Mouse (Mus musculus) lung, postnatal 25 days (tissue): ENCODE results near the gene Olfr316.
"Not testable (repeated sequence)": the region's sequence is repeated elsewhere in the genome, so short reads cannot be mapped to it uniquely, and the experiment has no call there.

Experiments used
- DNase-seq: peaks from one replicate; pipeline ENCODE4 v3.0.0; 2022; ENCODE audit warnings: low spot score

Gene Olfr316

DNA sequence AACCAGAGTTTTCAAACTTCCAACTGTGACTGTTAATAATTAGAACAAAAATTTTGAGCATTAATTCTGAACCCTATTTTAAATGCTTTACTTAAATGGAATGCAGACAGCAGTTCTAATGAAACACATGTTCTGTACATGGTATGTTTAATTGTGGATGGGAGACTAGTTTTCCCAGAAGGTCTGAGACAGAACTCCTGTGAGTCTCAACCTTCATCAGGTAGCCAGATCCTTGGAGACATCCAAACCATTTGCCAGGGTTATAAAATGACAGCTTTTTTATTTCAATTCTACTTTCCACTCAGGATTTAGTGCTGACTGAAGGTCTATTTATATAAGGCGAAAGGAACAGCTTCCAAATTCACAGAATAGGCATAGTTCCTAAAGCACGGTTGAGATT, at the start of gene Olfr316:
Gene Olfr316, plus strand, starts transcription at position 301 of the 400 bp plus-strand sequence.
- no peak for DNase-seq

DNA sequence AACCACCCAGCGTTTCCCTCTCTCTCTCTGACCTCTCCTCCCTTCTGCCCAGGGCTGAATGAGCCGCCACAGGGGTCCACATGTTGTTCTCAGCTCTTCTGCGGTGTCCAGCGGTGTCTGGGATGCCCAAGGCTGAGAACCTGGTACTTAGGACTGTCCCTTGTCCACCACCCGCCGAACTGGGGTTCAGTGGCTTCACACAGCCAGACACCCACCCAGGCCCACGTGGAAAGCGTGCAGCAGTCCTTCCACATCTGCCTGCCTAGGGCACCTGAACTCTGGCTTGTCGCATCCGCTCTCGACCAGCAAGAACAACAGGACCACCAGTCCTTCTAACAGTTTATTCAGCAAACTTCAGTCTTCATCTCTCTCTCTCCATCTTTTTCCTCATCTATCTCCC, 43.4 kb upstream of the Olfr316 start:
- DNase-seq: no peak

DNA sequence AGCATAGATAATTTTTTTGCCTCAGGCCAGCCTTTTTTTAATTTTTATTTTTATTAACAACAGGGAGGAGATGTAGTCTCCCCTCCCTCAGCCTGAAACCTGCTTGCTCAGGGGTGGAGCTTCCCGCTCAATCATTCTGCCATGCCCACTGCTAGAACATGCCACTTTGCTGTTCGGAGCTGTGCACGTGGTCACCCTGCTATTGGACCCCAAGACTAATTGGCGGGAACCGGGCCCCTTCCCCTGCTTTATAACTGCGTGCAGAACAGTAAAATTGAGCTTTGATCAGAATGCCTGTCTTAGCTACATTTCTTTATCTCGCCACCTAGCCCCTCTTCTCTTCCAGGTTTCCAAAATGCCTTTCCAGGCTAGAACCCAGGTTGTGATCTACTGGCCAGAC, 34.8 kb upstream of the Olfr316 start:
- DNase-seq: not testable (repeated sequence)

DNA sequence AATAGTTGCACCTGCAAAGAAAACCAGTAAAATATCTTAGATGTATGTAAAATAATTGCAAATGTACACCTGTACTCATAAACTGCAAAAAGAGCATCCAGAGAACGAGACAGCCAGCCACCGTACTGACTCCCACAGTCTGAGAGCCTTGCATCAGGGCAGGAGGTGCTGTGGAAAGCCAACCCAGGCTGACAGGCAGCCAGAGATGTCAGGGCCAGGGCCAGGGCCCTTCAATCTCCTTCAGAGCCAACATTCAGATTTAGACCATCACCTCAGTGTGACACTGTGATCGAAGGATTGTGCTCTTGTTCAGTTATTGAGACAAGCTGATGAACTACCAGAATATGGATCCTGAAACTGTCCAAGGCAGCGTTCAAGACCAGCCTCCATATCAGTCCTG, 32.8 kb upstream of the Olfr316 start:
- no peak for DNase-seq

DNA sequence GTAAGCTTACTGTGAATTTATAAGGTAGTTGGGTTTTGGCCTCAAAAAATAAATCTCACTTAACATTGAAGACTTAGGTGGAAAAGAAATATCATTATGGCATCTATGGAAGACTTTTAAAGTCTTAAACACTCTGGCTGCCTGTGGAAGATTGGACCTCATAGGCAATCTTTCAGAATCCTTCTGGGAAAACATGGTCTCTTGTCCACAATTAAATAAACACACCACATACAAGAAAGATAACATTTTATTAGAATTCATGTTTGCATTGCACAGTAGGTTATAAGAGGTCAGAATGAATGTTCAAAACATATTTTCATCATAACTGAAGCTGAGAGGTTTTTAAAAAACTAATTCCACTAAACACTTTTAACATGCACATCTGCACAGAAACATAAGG, 28.6 kb upstream of the Olfr316 start, which contains the start of gene Olfr318:
Gene Olfr318, minus strand, starts transcription at position 101 of the 400 bp plus-strand sequence.
- no peak for DNase-seq

DNA sequence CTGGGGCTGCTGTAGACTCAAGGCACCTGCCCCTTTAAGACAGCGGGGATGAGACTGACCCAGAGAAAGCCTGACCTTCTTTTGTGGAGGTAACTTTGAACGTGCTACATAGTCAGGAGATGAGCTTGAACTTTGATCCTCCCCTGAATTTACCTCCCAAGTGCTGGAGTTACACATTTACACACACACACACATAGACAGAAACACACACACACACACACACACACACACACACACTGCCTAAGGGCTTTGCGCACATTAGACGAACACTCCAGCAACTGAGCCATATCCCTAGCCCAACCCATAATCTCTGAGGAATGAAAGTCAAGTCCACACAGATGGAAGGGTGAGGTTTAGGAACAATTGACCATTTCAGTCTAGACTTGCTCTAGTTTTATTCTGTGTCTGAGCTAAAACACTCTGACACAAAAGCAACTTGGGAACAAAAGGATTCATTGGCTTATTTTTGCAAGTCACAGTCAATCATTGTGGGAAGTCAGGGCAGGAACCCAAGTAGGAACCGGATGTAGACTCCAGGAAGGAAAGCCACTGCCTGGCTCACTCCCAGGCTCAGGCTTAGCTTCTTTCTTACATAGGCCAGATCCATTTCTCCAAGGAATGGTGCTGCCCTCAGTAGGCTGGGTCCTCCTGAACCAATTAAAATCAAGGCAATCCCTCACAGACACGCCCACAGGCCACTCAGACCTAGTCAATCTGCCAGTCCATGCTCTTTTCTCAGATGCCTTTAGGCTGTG, 24.5 kb upstream of the Olfr316 start:
- DNase-seq: not testable (repeated sequence)

DNA sequence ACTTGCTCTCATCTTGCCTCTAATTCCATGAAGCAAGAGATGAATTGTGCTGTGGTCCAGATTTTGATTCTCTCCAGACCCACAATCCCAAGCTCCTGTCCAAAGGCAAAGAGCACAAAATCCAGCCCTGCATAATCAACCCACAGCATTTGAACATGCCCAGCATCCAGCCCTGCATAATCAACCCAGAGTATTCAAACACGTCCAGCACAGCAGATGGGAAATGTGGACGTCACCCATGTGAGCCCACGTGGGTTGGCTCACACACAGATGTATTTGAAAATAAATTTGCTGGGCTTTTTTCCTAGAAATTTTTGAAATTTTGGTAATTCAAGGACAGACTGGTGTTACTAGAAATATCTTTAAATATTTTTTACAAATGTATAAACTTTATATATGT, 19.2 kb upstream of the Olfr316 start:
- DNase-seq: no peak

DNA sequence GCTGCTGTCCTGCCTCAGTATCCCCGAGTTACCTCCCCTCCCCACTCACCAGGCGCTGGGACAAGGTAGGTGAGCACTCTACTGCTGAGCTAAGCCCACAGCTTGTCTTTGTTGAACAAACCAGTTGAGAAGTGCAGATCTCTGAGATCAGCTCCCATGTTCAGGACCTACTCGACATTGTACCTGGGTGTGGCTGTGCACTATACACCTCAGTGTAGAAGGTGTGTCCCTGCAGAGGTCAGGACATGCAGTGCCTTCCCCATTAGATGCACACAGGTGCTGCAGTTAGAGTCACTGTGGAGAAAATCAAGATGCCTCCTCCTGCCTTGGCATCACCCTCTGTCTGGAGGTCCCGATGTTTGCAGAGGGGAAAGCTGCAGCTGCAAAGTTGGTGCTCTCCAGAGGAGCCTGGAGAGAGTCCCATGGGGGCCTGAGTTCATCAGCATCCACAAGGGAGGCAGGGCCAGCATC, 13.7 kb upstream of the Olfr316 start, which contains the start of gene Olfr317:
Gene Olfr317, minus strand, starts transcription at position 421 of the 471 bp plus-strand sequence.
- DNase-seq: no peak

DNA sequence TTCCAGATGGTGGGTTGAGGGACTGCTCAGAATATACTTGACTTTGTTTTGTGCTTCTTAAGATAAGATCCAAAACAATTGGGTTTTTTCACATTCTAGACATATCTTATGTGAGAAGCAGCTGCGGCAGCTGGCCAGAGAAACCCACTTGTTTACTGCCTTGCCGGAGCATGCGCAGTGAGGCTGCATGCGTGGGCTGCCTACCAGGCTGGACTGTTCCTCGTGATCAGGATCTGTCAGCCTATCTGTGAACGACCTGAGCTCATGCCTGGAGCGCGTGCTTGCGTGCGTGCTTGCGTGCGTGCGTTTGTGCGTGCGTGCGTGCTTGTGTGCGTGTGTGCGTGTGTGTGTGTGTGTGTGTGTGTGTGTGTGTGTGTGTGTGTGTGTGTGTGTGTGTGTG, 1.4 kb upstream of the Olfr316 start:
- DNase-seq: not testable (repeated sequence)

DNA sequence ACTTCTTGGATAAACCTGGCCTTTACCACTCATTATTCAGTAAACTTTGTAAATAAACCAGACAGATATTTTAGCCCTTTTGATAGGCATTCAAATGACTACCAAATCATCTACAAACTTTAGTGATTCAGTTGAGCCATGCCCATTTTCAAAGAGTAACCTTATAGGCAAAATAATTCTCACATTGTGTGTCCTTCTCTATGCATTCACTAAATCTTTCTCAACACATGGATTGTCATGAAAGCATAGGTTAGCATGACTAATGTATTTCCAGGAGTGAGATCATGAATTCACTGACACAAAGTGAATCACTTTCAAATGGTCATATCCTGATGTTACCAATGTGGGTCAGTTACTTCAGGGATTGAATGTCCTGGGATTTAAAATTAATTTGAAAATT, 20.4 kb downstream of the Olfr316 start, which contains the start of gene Olfr315:
Gene Olfr315, plus strand, starts transcription at position 301 of the 400 bp plus-strand sequence.
- no peak for DNase-seq

DNA sequence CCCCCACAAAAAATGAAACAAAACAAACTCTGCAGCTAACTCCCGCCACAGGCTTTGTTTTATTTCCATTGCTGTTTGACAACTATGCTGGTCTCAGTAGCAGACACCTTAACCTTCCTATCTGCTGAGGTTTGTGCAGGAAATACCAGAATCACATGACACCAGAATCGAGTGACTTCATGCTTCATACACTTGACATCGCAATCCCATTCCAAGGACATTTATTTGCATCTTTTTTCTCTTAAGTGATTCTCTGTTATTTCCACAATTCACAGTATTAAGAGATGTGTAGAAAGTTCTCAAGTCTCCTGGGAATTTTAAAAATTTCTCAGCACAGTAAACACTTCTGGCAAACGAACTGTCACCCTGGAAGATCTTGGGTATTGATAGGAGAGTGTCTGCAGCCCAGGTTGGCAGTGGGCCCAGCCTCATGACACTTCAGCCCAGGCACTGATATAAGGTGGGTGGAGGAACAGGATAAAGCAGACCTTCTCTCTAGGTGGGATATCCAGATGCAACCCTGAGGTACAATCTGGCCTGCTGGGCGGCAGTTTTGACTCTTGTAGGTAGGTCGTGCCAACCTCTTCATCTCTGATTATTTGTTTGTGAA, 30.1 kb downstream of the Olfr316 start, which contains the start of gene Olfr314:
Gene Olfr314, plus strand, starts transcription at position 473 of the 610 bp plus-strand sequence.
- DNase-seq: no peak

DNA sequence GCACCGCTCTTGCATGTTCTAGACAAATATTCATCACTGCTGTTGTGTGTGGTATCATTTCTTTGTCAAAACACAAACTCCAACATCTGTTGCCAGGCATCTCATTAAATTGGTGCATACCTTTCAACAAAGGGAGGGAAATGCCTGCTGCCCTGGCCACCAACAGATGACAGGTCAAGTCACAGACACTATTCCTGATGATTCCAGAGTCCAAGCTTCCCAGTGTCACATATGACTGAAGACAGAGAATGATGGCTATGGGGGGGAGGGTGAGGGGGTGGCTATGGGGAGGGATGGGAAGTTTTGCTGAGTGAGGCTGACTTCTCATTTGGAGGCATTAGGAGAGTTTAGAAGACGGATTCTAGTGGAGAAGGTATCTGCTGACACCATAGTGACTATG, 31.6 kb downstream of the Olfr316 start:
- no peak for DNase-seq

DNA sequence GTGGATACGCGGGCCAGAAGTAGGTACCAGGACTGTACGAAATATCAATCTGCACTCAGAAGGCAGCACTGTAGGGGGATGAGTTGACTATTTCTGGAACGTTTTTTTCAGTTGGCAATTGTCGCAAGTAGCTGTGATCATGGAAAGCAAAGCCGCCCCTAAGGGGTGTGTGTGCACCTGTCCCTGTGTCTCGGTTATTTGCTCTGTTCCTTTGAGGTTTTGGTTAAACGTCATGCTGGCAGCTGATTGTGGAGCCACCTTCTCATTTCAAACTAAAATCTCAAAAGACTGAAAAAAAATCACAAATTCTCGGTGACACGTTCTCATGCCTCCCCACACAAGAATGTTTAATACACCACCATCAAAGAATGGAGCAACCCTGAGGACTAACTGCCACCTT, 35.1 kb downstream of the Olfr316 start:
- no peak for DNase-seq

DNA sequence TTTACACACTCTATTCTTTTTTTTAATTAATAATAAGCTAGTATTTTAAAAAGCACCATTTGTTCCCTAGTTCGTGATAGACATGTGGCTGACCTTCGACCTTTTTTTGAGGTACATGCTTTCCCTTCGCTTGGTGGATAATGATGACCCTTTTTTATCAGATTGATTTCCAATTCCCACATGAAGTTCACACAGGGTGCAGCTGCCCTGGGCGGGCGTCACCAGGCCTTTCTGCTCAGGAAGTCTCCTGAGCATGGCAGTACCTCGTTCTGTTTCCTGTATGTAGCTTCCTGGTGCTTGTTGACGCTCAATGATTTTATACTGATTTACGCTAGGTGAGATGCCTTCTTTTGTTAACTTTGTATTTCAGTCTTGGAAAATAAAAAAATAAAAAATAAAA, 35.8 kb downstream of the Olfr316 start:
- DNase-seq: no peak

DNA sequence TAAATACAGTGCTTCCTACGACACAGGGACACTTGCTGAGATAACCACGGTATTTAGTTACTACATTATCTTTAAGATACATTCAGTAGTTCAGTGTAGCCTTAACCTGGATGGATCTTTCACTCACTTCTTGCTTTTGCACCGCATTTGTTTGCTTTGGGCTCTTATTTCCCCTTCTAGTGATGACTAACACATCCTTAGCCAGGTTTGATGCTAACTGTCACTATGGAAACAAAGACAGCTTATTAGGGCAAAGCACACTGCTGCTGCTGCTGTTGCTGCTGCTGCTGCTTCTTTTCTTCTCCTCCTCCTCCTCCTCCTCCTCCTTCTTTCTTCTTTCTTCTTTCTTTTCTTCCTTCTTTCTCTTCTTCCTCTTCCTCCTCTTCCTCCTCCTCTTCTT, 37.0 kb downstream of the Olfr316 start:
- no peak for DNase-seq

DNA sequence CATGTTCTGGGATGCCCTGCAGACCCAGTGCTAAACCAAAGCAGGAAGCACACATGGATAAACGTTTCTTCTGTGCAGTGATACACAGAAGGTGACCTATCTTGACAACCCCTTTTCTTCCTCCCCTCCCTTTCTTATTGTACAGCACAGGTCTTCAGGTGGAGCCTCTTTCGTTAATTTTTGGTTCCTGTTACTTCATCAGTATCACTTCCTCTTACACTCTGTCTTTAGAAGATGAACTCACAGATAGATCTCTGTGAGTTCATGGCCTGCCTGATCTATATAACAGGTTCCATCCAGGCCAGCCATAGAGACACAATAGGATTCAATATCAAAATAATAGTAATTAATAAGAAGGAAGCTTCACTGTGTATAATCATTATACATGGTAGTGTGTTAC, 37.5 kb downstream of the Olfr316 start:
- no peak for DNase-seq

DNA sequence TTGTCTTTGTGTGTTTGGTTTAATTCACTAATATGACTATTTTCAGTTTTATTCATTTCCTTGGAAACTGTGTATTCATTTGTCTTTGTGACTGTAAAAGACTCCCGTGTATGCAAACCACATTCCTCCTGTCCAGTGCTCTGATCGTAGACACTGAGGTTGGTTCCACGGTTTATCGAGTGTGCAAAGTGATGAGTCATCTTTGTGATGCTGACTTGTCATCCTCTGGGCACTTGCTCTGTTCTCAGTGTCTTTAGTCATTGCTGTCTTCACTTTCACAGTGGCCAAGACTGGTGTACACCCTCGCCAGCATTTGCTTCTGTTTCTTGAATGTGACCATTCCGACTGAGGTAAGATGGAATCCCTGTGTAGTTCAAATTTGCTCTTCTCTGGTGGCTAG, 38.1 kb downstream of the Olfr316 start:
- DNase-seq: no peak

DNA sequence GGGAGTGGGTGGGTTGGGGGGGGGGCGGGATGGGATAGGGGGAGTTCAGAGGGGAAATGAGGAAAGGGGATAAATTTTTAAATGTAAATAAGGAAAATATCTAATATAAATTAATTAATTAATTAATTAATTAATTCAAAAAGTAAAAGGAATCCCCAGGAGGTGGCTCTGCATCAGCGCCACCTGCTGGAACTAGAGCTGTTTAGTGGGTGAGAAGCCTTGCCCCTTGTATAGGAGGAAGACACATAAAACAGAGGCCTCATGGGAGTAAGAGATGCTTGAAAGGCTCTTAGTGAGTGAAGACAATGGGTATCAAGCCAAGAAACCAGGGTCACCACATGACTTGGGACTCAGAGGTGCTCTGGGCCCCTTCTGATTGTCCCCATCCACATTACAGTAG, 43.3 kb downstream of the Olfr316 start:
- DNase-seq: no peak

DNA sequence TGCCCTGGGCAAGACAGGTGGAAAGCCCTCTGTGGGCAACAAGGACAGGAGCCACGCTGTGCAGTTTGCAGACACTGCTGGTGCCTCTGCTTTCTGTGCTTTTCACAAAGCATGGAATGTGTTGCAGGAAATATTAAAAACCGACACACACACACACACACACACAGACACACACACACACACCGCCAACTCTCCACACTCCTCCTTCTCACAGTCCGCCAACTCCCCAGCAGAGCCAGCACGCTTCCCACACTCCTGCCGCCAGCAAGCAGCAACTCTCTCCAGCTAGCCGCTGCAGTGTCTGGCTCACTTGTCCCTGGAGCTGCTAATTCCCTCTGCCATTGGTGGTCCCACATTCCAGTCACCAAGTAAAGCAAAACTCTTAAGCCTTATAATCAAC, 44.3 kb downstream of the Olfr316 start:
- no peak for DNase-seq

DNA sequence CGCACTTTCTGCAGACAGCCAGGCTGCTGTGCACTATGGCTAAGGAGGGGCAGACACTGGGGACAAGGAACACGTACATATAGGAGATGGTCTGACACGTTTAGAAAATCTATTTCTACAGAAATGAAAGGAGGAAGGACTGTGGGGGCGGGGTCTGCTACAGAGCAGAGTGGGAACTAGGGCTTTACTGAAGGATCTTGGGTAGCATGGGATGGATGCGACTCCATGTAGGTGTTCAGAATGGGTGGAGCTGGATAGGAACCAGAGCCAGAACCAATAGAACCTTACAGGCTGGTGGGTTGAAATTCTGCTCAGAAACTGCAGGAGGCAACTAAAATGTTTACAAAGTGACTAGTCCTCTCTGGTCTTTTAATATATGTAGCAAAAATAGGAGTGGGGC, 47.2 kb downstream of the Olfr316 start:
- no peak for DNase-seq

DNA sequence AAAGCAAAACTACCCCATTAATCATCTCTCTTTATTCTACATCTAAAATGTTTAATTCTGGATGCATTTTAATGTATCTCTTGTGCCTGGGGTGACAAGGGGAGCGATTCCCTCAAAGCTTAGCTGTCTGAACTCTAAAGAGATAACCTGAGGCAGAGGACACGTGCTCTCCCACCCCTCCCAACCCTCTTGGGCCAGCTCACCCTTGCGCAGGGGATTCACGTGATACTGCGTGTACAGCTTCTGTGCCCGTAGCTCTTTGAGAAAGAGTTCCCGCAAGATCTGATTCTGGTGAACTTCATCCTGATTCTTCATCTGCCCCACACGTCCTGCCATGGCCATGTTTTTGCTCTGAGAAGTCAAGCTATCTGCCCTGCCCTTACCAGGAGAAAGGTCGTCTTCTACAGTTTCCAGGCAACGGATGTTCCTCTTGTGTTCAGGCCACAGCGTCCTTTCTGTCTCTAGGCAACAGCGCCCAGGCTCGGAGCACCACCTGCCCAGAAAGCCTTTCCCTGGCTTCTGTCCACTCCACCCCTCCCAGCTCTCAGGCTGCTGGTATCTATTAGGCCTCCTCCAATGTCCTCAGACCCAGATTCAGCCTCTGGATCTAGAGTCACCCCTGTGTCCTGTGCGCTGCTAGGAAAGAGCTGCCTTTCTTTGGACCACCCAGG, 49.2 kb downstream of the Olfr316 start, which contains the start of gene Fam183b:
Gene Fam183b, minus strand, starts transcription at position 403 of the 671 bp plus-strand sequence.
- DNase-seq: no peak

DNA sequence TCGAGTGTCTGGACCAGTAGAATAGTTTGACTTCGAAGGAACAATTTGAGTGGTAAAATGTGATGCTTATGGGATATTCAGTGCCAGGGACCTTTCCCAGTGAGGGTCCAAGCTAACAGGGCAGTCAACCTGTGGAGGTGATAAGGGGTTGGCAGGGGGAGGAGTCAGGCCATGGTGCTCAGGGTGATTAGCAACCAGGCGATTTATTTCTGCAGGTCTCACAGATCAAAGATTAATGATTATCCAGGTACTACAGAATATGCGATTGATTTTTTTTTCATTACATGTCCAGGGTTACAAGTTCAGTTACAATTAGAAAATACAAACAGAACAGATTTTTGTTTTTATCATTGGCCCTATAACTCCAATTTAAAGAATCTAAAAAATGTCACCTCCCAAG, 51.3 kb downstream of the Olfr316 start:
- no peak for DNase-seq

DNA sequence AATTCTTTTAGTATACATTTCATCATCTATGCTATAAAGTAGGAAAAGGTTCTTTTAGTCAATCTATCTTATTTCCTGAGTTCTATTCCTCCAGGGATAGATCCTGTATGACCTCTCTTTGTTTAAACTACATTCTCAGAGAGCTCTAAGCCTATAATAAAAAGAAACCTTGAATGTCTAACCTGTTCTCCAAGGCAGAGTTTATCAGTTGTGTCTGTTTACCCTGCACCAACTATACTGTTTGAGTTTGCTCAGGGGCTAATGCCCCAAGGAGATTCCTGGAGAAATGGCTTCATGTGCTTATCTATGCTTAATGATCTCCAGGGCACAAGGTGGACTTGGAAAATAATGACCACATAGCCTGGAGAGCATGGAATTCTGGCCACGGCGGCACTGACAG, 51.9 kb downstream of the Olfr316 start:
- no peak for DNase-seq
